Mouse (Mus musculus) ES-Bruce4 (cell line): ENCODE results near the gene Syne3.

Experiments used
- CTCF ChIP-seq: IDR thresholded peaks from one replicate; pipeline ENCODE4 v1.8.1; 2011; ENCODE audit warnings: low read depth, low read length
- EP300 ChIP-seq: IDR thresholded peaks from 2 replicates; pipeline ENCODE4 v1.6.1; 2011; ENCODE audit warnings: low read depth, low read length; ENCODE audit not compliant: insufficient read depth
- POLR2A ChIP-seq: IDR thresholded peaks from one replicate; pipeline ENCODE4 v1.8.1; 2011; ENCODE audit warnings: low read length; ENCODE audit not compliant: insufficient read depth

- TF ChIP-seq CTCF, result no peak
- no peak for TF ChIP-seq EP300
- no peak for TF ChIP-seq POLR2A
These were observed 101.4 kb downstream of the Syne3 start for GRCm38 (mm10) chr12:104908024-104908781.
